Mouse (Mus musculus) MEL (cell line): ENCODE measurements around the gene Psmd11.

Source experiments
- CTCF ChIP-seq, 3 experiments: IDR thresholded peaks in 2 of 3; conservative IDR thresholded peaks in 1 of 3; 2 replicates each; pipeline ENCODE4 v1.5.1; 2011 to 2012; ENCODE audit warnings: low read length in 3 of 3, low read depth in 2 of 3, mild to moderate bottlenecking in 2 of 3, improper control_type of control experiment in 1 of 3, inconsistent platforms in 1 of 3, mixed read lengths in 1 of 3, moderate library complexity in 1 of 3; ENCODE audit not compliant: control insufficient read depth in 1 of 3, insufficient read depth in 1 of 3, poor library complexity in 1 of 3, severe bottlenecking in 1 of 3
- E2F4 ChIP-seq: IDR thresholded peaks from 2 replicates; pipeline ENCODE4 v1.6.1; 2011; ENCODE audit warnings: low read depth, low read length, improper control_type of control experiment, borderline replicate concordance
- GATA1 ChIP-seq: IDR thresholded peaks from 2 replicates; pipeline ENCODE4 v1.6.1; 2011; ENCODE audit warnings: low read depth, low read length, improper control_type of control experiment
- ZMIZ1 ChIP-seq: IDR thresholded peaks from 2 replicates; pipeline ENCODE4 v1.6.1; 2012; ENCODE audit warnings: low read depth, mild to moderate bottlenecking, inconsistent platforms, low read length, improper control_type of control experiment, moderate library complexity

DNA sequence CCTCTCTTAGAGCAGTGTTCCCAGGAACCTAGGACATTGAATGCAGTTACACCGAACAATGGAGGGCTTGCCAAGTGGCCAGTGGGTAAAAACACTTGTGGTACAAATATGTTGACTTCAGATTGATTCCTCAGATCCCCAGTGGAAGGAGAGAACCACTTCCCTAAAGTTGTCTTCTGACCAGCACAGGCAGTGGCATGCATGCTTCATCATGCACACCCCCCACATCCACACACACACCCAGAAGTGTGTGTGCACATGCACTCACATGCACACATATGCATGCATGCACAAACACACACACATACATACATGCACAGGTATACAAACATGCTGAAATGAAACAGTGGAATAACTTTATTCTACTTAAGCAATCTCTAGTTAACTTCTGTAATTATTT, 8.7 kb upstream of the Psmd11 start:
- no peak for TF ChIP-seq E2F4
- TF ChIP-seq CTCF (IDR thresholded peaks at IDR 0.05 in 2 of 3, conservative IDR thresholded peaks at IDR 0.05 in 1 of 3; ENCODE audit: control insufficient read depth in 1 of 3, insufficient read depth in 1 of 3, low read depth in 2 of 3, low read length in 3 of 3, poor library complexity in 1 of 3, severe bottlenecking in 1 of 3) = no peak
- TF ChIP-seq ZMIZ1 = no peak
- no peak for TF ChIP-seq GATA1
